Comparison of ENCODE assay signal across 8 mouse cellular contexts in the genomic region with DNA sequence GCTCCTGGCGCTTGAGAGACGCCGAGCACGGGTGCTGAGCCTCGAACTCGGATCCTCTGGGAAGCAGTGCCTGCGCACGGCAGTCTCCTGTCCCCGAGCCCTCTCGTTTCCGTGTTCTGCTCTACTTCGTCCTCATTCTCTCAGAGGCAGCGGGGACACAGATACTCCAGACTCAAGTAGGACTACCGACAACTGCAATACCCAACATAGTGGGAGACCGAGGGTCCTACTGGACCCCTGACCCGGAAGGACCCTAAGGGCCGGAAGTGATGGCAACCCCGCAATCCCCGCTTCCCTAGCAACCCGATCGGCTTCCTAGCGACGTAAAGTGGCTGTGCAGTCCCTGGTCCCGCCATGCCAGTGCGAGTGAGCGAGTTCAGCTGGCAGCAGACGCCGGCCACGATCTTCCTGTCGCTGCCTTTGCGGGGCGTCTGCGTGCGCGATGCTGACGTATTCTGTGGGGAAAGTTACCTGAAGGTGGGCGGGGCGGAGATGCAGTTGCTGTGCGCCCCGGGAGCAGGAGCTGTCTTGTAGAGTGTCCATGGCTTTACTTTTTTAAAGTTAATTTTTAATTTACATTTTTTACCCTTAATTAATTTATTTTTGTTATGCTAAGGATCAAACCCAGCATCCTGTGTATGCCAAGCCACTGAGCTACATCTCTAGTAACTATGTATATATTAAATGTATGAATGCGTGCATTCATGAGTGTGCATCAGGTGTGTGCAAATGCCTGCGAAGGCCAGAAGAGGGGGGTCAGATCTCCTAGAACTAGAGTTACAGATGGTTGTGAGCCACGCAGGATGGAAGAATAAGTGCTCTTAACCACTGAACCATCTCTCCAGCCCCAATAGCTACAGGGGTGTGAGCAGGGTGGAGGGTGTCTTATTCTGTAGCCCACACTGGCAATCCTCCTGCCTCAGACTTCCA. TPM values are rescaled to one million over a fixed set of nuclear protein-coding genes. Genes with fewer than 3 reads are reported as not detected.
A peak's percentile ranks its signal among the peaks of the same experiment; 100 is the strongest.
DNase-seq lines count a peak whose midpoint lies in the region; ATAC-seq lines count a peak whose summit lies in the region.

TSS of gene Dyx1c1 (plus strand) at position 265 of the 930 bp plus-strand sequence.
TSS of gene Gm44503 (plus strand) at position 332 of the 930 bp plus-strand sequence.

- H3K4me2 ChIP-seq in intestine, embryonic 16.5 days (ENCODE audit: low read depth, low read length) = peak within 1 kb of the TSS; percentile 60

- WGBS in intestine, embryonic 16.5 days = 2% methylated on average over 43 of the region's 43 CpGs

- H3K9me3 ChIP-seq in intestine, embryonic 16.5 days (ENCODE audit: control insufficient read depth, low read length) = no peaks in the 10 kb centered on the region

- peak; percentile 85 for DNase-seq in adrenal gland, adult 2 months
- peak; percentile 95 for DNase-seq in embryo, embryonic 10.5 days (ENCODE audit: low spot score)
- DNase-seq in gastrocnemius, postnatal 4 days (ENCODE audit: low spot score in 2 of 2) = peak; percentile 35 to 69
- DNase-seq in left cerebral cortex, postnatal 25 days (ENCODE audit: low spot score in 2 of 2) = peak; percentile 74 to 76
- DNase-seq in mesoderm, embryonic 11.5 days (ENCODE audit: low read depth, low spot score) = peak; percentile 90
- peak; percentile 58 to 65 for DNase-seq in right cerebral cortex, postnatal 36 days (ENCODE audit: low spot score in 2 of 2)

- no peaks in the 10 kb centered on the region for H3K36me3 ChIP-seq in intestine, embryonic 16.5 days (ENCODE audit: control insufficient read depth, insufficient read depth, low read length)

- peak within 1 kb of the TSS; percentile 77 for H3K4me3 ChIP-seq in intestine, embryonic 16.5 days (ENCODE audit: low read length)

- H3K4me1 ChIP-seq in intestine, embryonic 16.5 days (ENCODE audit: control insufficient read depth, insufficient read depth, low read length) = peaks cover 4% of the 10 kb centered on the region; the same call in 1 of the 2 replicates

- peak within 1 kb of the TSS; percentile 72 for H3K9ac ChIP-seq in intestine, embryonic 16.5 days (ENCODE audit: low read depth, low read length)

- no peaks in the 10 kb centered on the region for H3K27me3 ChIP-seq in intestine, embryonic 16.5 days (replicated peaks; ENCODE audit: control insufficient read depth, insufficient read depth, low read length)

- intact Hi-C loops in left cerebral cortex, postnatal 25 days (cut with DNase I) = no loop called here

- peak; percentile 92 for ATAC-seq in intestine, embryonic 16.5 days
- ATAC-seq in erythroid progenitor cell, adult 5-6 weeks (replicated peaks; ENCODE audit: low FRiP score, poor library complexity, severe bottlenecking) = no peak

- 0 out of 2 replicates have a peak within 1 kb of the TSS, but pooled peaks have one; percentile 34 for H3K27ac ChIP-seq in intestine, embryonic 16.5 days (ENCODE audit: low read length)

RNA-seq across cellular contexts. Expression of gene Dyx1c1, which starts in this region (rescaled TPM):
- 1 to 10 TPM in 1 of 2 experiments, under 1 TPM in 1; 0.61 to 1.4 TPM for total RNA-seq in adrenal gland, adult 2 months (2021)
- 0.44 and 0.62 TPM in 2 replicates for polyA plus RNA-seq in adrenal gland, adult 2 months (2012; rRNA removed)
- under 1 TPM; 0.54 to 0.80 TPM for total RNA-seq in gastrocnemius, postnatal 4 days (2021)
- polyA plus RNA-seq in intestine, embryonic 16.5 days (2015; fragmentation: Nextera tagmentation; extraction: Ambion mirVana) = 0.49 and 0.57 TPM in 2 replicates
- 1 to 10 TPM in 1 of 2 experiments, under 1 TPM in 1; 0.62 to 1.4 TPM for total RNA-seq in left cerebral cortex, postnatal 25 days (2021)
- total RNA-seq in erythroid progenitor cell, adult 5-6 weeks (2015; ENCODE audit: low replicate concordance) = not detected in 2 replicates
- not detected in 2 replicates for total RNA-seq in erythroid progenitor cell, adult 5-6 weeks (2017; ENCODE audit: low replicate concordance)

RNA-seq across cellular contexts. Expression of gene Gm44503, which starts in this region (rescaled TPM):
- not detected for total RNA-seq in adrenal gland, adult 2 months (2021)
- 0.11 TPM in 1 of 2 replicates, not detected in the other for polyA plus RNA-seq in adrenal gland, adult 2 months (2012; rRNA removed)
- total RNA-seq in gastrocnemius, postnatal 4 days (2021) = not detected
- polyA plus RNA-seq in intestine, embryonic 16.5 days (2015; fragmentation: Nextera tagmentation; extraction: Ambion mirVana) = not detected in 2 replicates
- total RNA-seq in left cerebral cortex, postnatal 25 days (2021) = under 1 TPM in 1 of 2 experiments, not detected in 1; 0.09 TPM
- total RNA-seq in erythroid progenitor cell, adult 5-6 weeks (2015; ENCODE audit: low replicate concordance) = not detected in 2 replicates
- total RNA-seq in erythroid progenitor cell, adult 5-6 weeks (2017; ENCODE audit: low replicate concordance) = not detected in 2 replicates

Comparison
In these comparisons a context has a peak if more than half of its experiments do, and no peak if none do; other contexts are left out.
1. Peak in DNase-seq in gastrocnemius, postnatal 4 days; RNA of the genes that start here not detected or under 1 TPM.
2. Peak in ATAC-seq, H3K4me3 ChIP-seq, H3K27ac ChIP-seq, H3K9ac ChIP-seq and H3K4me2 ChIP-seq in intestine, embryonic 16.5 days; RNA of the genes that start here not detected or under 1 TPM.